Mouse (Mus musculus) cerebellum, postnatal 36 days (tissue): Measurements from ENCODE around the gene 1110032A03Rik.

ENCODE experiments used
- DNase-seq, 2 experiments: peaks; one replicate each; pipeline ENCODE4 v3.0.0; 2021 to 2022; ENCODE audit warnings: mixed read lengths in 2 of 2

Gene 1110032A03Rik

DNA sequence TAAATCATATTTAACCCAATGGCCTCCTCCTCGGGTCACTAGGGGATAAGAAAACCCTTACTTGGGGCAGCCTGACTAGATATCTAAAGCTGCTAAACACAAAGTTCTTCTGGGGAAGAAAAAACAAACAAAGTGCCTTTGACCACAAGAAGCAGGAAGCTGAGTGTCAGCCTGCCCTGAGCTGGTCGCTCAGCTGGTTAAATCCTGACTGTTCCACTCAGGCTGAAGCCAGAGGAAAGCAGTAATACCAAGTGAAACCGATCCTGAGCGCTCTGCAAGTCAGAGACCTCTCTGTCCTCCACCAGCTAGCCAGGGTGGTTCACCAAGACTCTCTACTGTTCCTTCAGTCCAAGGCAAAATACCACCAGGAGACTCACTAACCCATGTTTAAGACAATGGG, 45.7 kb downstream of the 1110032A03Rik start:
- DNase-seq: no peak

DNA sequence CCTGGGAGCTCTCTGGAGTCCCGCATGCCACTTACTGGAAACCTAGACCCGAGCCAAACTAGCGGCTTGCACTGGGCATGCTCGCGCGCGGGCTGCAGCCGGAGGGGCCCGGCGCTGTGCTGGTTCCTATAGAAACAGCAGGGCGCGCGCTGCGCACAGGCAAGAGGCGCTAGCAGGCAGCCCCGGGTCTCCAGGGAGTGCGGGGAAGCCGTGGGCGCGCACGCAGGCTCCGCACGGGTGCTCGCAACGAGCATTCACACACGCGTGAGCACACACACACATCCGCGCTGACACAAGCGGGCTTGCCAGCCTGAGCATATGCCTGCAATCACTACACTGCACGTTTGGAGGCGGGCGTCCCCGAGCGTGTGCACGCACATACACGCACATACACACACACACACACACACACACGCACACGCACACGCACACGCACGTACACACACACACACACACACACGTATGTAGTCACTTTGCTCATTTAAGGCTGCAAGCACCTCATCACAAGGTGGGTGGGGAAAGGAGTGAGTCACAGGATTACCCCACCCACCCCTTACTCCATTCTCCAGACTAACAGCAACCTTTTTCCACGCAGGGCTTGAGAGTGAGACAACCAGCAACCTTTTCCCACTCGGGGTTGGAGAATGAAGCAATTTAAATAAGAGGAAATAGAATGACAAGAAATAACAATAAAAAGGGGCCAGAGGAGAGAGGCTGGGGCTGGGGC, 47.2 kb downstream of the 1110032A03Rik start:
- peak; percentile 78 to 80 for DNase-seq

DNA sequence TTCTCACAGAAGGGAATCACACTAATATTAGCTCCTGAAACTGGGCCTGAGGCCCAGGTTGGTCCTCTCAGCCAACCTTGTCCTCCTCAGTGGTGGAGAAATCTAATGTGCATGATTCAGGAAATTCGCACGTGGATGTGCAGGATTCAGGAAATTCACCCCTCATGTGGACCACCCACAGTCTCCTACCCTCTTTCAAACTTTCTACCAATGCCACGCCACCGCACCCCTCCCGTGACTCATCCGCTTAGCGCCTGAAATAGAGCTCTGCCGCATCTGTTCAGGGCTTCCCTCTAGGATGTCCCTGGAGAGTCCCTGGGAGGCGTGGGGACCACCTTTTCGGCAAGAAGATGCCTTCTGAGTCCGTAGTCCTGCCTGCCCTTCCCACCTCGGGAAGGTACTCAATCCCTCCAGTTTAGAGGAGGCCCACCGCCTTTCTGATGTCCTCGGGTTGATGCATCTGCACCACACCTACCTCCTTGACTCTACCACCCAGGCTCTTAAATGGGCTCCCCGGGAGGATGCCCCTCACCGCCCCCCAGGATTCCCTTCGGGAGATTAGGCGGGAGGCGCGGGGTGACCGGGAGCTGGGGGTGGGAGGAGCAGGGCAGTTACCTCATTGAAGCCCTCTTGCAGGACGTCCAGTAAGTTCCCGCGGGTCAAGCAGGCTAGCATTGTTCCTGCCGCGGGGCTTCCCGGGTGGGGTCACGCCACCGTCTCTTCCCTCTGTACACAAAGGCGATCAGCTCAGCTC, 48.0 kb downstream of the 1110032A03Rik start:
- DNase-seq: peak; percentile 61

GRCm38 (mm10) chr9:50725921-50726590, 49.3 kb downstream of the 1110032A03Rik start:
- peak; percentile 45 to 59 for DNase-seq

DNA sequence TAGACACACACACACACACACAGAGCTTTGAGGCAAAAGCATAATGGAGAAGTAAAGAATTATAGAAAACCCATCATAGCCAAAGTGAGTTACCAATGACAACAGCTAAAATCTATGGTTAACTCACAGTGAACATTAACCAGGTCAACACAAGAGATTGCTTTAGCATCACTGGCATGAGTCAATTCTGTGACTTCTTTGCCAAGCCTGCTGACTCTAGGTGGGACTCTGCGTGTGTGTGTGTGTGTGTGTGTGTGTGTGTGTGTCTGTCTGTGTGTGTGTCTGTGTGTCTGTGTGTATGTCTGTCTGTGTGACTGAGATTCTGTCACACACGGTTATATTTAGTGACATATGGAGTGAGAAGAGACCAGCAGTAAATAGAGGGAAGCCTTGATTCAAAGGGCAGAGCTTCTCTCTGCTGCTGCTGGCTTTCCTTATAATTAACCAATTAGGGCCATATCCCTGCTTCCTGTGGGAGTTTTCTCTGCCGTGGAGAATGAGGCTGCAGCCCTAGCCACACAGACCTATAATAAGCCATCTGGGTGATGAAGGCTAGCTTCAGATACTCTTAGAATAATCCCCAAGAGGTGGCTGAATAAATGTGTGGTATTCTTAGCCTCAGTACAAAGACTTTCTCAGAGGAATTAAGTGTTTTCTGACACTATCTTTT, 50.5 kb downstream of the 1110032A03Rik start:
- peak in 1 of 2 experiments; percentile 35 for DNase-seq

DNA sequence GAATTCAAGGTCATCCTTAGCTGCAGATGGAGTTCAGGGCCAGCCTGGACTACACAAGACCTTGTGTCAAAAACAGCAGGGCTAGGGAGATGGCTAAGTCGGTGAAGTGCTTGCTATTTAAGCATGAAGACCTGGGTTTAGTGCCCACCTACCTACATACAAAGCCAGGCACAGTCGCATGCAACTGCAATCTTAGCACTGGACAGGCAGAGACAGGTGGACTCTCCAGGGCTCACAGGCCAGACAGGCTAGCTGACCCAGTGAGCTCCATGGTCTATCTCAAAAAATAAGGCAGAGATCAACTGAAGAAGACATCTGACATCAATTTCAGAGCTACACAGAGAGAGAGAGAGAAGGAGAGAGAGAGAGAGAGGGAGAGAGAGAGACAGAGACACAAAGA, 51.2 kb downstream of the 1110032A03Rik start:
- peak in 1 of 2 experiments; percentile 31 for DNase-seq

GRCm38 (mm10) chr9:50723406-50723805, 51.9 kb downstream of the 1110032A03Rik start:
- peak; percentile 84 to 93 for DNase-seq

DNA sequence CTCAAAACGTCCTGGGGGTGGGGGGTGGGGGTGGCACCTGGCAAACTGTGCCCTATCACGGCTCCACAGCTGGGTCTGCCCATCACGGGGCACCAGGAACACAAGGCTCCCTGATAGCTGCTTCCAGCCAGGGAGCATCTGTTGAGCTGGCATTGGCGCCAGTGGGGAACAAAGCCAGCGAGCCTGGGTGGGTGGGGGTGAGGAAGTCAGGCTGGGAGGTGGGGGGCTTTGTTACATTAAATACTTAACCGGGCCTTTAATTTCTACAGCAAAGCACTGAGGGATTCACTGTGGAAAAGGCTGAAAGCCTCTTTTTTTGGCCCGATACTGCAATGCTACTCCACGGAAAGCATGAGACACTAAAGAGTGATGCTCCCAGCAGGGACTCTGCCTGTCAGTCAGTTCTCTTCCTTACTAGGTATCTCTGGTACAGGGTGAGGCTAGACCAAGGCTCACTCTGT, 52.8 kb downstream of the 1110032A03Rik start:
- peak; percentile 52 to 53 for DNase-seq

DNA sequence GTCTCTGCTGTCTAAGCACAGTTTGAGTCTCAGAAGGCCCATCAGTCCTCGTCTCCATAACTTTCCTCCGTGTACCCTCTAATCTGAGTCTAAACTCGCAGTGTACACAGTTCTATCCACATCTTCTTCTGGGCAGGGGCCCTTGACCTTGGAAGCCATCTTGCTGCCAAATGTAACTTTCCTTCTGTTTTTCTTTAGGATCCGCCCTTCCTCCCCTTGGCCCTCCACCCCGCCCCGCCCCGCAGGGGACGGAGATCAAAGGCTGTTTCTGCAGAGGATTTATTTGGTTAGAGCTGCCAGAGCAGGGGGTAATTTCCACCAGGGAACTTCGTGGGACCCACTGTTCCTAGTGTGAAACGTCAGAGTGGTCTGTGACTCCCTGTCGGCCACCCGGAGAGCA, 54.3 kb downstream of the 1110032A03Rik start:
- no peak for DNase-seq

- DNase-seq: no peak
These were observed 56.4 kb downstream of the 1110032A03Rik start for GRCm38 (mm10) chr9:50718878-50719277.

- no peak for DNase-seq
These were observed 61.1 kb downstream of the 1110032A03Rik start for GRCm38 (mm10) chr9:50714188-50714587.
